Mouse (Mus musculus) urinary bladder, postnatal 25 days (tissue): ENCODE results near the gene Eif2s3x.
A peak's percentile ranks its signal among the peaks of the same experiment; 100 is the strongest.
"Not testable (repeated sequence)": the region's sequence is repeated elsewhere in the genome, so short reads cannot be mapped to it uniquely, and the experiment has no call there.

Experiments used
- DNase-seq: peaks from one replicate; pipeline ENCODE4 v3.0.0; 2022; ENCODE audit warnings: low spot score

Gene Eif2s3x

GRCm38 (mm10) chrX:94212597-94213321, at the start of gene Eif2s3x:
Gene Eif2s3x, minus strand, starts transcription at chrX:94212862.
- peak; percentile 82 for DNase-seq

DNA sequence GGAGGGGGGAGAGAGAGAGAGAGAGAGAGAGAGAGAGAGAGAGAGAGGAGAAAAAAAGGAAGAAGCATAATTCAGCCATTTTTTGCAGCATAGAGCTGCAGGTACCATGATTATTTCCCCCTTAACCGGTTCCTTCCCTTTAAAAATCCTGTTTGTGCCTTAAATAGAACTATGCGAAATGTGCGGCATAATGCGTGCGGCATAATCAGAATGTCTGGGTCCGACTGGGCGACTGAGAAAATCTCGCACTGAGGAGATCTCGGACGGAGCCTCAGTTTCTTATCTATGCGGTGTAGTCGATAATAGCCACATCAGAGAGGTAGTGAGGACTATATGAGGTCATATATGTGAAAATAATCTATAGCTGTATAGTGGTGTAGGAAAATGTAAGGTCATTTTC, 22.9 kb upstream of the Eif2s3x start:
- no peak for DNase-seq

DNA sequence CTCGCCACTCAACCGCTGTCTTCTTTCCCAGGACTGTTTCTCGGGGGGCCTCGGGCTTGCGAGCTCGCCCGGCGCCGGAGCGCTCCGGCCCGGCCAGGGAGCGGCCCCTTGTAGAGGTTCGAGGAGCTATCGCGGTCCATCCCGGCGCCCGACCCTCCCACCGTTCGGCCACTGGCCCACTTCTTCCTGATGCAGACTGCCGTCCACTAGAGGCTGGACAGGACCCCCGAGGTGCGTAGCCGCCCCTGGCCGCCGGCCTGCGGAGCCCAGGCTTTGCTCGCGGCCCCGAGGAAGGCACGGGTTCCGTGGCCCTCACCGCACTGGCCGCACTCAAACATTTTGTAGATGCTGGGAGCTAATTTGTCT, 22.5 kb upstream of the Eif2s3x start:
- DNase-seq: peak; percentile 15

DNA sequence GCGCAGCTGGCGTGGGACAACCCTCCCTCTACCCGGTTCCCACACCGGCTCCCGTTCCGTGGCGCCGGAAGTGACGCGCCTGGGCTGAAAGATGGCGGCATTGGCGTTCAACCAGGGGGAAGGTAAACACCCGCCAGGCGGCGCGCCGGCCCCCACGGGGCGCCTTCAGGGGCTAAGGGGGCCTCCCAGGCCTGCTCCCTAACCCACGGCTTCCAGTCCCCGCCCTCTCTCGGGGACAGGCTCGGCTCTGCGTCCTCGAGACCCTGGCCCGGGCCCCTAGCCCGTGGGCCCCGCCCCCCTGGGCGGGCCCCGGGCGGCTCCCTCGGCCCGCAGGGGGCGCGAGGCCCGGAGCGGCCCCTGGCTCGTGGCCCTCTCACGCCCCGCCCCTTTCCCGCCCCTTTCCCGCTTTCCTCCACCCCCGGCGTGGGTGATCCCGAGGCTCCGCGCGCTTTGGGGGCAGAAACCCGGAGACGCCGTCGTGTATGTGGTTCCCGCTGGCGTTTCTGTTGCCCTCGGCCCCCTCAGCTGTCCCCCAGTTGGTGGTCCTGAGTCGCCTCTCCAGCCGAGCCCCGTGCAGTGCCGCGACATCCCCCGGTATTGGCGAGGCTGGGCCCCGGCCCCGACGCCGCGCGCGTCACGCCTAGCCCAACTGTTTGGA, 22.0 kb upstream of the Eif2s3x start, which contains the start of gene Klhl15:
TSS of gene Klhl15 (plus strand) at position 68 of the 658 bp plus-strand sequence.
- DNase-seq: peak; percentile 69

GRCm38 (mm10) chrX:94233936-94234531, 21.4 kb upstream of the Eif2s3x start:
- no peak for DNase-seq

DNA sequence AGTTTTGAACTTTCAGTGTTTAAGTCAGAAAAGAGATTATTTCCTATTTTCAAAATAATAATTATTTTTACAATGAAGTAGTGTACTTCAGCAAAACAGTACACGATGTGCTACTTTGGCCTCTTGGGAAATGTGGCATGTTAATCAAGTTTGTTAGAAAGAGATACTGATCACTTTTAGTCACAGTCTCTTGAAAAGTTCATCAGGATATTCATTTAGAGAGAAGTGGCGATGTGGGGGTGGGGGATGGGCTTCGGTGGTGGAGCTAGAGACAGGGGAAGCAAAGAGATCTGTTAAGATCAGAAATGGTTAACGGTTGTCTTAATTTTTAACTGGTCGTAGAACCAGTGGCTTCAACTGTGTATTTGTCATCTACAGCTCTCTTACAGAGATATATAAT, 20.8 kb upstream of the Eif2s3x start:
- DNase-seq: no peak

- DNase-seq: no peak
Observed at GRCm38 (mm10) chrX:94213384-94213783, 722 bp upstream of the Eif2s3x start.

DNA sequence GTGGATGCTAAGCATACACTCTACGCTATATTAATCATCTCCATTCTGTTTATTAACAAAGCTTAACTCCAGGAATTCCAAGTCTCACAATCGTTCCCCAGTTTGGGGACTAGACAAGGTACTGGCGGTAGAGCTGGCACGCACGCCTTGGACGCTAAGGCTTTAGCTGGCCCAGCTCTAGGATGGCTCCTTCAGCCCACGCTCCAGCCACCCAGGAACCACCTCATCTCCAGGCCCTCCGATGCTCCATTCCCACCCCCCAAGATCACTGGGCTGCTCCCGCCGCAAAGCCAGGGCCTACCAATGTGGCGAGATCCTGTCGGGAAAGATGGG, 432 bp downstream of the Eif2s3x start:
- no peak for DNase-seq

- peak; percentile 32 for DNase-seq
Observed at GRCm38 (mm10) chrX:94197789-94198188, 14.9 kb downstream of the Eif2s3x start.

DNA sequence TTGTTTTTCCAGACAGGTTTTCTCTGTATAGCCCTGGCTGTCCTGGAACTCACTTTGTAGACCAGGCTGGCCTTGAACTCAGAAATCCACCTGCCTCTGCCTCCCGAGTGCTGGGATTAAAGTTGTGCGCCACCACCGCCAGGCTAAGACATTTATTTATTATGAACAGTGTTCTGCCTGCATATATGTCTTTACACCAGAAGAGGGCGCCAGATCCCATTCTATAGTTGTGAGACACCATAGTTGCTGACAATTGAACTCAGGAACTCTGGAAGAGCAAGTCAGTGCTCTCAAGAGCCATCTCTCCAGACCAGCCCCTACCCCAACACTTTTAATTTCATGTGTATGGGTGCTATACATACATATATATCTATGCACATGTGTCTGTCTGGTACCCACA, 18.8 kb downstream of the Eif2s3x start:
- DNase-seq: not testable (repeated sequence)

- no peak for DNase-seq
Observed at GRCm38 (mm10) chrX:94185156-94185555, 27.5 kb downstream of the Eif2s3x start.

GRCm38 (mm10) chrX:94183814-94184213, 28.8 kb downstream of the Eif2s3x start:
- no peak for DNase-seq

DNA sequence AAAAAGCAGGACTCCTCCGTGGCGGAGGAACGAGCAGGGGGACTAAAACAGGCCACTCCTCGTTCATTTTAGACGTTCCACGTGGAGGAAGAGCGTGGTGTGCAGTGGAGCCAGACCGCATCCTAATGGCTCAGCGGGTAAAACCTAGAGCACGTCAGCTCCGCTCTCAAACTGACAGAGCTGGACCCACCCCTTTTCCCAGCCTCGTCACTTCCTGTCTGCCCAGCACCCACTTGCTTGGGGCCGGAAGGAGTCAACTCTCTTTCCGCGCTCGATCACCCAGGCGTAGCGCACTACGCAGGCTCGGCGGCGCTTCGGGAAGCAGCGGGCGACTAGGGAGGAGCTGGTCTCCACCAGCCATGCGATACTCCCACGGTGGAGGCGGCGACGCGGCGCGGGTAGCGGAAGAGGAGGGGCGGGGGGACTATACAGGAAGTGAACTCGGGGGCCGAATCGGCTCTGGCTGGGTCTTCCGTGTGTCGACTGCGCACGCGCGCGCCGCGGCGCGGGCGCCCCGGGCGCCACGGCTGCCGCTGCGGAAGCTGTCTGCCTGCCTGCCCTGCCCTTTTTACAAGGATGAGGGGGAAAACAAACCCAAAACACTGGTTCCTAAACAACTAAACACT, 34.8 kb downstream of the Eif2s3x start:
- DNase-seq: peak; percentile 83

- no peak for DNase-seq
Observed at GRCm38 (mm10) chrX:94169348-94169747, 43.3 kb downstream of the Eif2s3x start.

GRCm38 (mm10) chrX:94152251-94152830, 60.3 kb downstream of the Eif2s3x start:
- no peak for DNase-seq

DNA sequence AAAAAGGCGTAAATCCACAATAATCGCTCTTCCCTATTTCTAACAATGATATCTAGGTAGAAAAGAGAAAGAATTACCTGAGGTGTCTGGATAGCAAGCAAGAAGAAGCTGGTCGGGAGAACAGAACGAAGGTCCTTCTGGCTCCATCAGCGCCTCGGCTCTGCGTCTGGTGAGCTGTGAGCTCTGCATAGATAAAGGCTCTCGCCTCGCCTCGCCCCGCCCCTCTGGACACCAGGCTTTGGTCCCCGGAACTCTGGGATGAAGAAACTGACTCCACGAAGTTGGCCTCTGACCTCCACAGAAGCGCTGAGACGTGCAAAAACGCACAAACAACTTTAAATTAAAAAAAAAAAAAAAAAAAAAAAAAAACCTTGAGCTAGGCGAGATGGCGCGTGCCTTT, 62.2 kb downstream of the Eif2s3x start:
- DNase-seq: no peak

DNA sequence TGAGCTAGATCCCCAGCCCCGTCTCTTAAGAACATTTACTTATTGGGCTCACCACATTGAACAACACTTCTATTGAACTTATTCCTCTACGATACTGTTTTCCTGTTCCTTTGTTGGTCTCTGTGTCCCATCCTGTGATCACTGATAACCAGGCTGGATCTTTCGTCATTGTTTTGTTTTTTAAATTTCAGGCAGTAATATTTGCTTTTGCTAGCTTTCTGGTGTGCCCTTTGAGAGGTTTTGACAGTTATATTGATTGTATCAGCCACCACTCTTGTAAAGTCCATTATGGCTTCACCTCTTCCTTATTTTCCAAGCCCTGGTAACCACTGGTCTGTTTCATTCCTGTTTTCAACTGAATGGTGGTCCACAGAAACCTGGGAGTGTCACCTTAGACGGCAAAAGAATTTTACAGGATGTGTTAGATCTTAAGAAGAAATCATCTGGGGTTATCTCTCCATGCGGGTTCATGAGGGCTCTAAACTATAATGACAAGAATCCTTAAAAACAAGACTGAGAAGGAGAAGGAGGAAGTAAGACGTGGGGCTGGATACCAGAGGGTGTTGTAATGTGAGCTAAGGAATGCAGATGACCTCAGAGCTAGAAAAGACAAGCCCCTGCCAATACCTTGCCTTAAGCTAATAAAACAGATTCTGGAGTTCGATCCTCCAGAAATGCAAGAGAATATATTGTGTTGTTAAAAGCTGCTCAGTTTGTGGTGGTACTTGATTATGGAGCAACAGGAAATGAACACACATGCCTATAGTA, 70.5 kb downstream of the Eif2s3x start:
- no peak for DNase-seq

GRCm38 (mm10) chrX:94140080-94140479, 72.6 kb downstream of the Eif2s3x start:
- DNase-seq: no peak
